Mouse (Mus musculus) inflammation-experienced regulatory T-cells, adult 6 months (primary cell): Measurements from ENCODE around the gene Crtc2. TPM values are rescaled to one million over a fixed set of nuclear protein-coding genes. Genes with fewer than 3 reads are reported as not detected.
"Not testable (repeated sequence)": the region's sequence is repeated elsewhere in the genome, so short reads cannot be mapped to it uniquely, and the experiment has no call there.

Experiments
- ATAC-seq: one replicate; pipeline ENCODE4 v1.8.0; 2017
- polyA plus RNA-seq, 3 experiments: library from polyadenylated mRNA; unstranded; fragments of 100-300 nt; shearing (Covaris generic); gene quantifications; one replicate each; pipeline ENCODE4 v1.2.1; 2017

Gene Crtc2
- polyA plus RNA-seq, 3 experiments from 2014 or later, result 35.6 to 48.0 (median 37.0) TPM

DNA sequence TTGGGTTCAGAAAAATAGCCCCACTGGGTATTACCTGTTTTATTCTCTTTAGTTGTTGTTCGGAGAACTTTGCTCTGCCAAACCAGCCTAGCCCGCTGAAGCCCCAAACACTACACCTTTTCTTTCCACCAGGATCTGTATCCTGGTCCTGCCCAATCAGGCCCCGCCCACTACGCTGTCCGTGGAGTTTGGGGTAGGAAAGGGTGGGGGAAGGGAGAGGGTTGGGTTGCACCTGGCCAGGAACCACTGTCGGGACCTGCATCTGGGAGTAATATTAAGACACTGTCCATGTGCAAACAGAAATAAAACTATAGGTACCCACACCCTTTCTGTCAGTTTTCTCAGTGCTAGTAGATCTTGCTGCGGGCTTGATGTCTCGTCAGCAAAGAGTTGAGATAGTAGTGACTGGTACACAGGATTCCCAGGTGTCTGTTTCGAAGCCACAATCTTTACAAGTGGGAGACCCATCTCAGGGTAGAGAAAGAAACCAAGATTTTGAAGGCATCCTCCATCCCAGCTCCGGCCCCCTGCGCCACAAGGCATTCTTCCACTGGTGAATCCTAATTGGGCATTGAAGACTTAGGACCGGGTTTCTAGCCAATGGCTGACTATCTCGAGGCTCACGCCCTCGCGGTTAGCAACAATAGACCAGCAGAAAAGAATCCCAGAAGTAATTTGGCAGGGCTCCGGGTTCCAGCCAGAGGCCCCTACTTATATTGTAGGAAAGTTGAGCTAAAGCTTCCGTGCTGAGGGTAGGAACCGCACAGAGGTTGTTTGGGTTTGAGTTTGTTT is 10.8 kb upstream of the Crtc2 start, which contains the start of gene Creb3l4:
Gene Creb3l4 (minus strand): TSS at position 529 of the 792 bp plus-strand sequence.
- ATAC-seq, result no peak

DNA sequence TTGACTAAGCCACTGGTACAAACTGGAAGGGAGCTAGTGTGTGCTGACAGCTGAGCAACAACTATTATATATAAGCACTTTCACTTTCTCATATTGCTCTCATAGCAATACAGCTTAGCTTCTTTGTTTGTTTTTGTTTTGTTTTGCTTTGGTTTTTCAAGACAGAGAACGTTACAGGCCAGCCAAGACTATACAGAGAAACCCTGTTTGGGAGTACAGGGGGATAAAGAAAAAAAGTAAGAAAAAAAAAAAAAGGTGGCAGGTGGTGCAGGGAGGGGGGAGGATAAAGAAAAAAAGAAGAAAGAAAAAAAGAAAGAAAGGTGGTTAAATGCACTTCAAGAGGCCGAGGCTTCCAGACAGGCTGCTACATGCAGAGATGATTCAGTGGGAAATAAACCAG is 8.6 kb upstream of the Crtc2 start:
- ATAC-seq, result peak; percentile 43

DNA sequence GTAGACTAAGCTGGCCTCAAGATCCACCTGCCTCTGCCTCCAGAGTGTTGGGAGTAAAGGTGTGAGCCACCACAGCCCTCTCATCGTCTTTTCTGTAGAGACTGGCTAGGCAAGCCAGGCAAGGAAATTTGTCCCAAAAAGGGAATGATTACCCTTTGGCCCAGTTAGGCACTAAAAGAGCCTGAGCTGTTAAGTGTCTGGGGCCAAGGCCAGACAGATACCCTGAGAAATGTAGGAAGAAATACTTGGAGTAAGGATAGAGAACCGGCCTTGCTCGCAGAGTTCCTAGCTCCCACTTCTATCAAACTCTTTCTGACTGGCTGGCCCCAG is 6.4 kb upstream of the Crtc2 start:
- peak; percentile 24 for ATAC-seq

DNA sequence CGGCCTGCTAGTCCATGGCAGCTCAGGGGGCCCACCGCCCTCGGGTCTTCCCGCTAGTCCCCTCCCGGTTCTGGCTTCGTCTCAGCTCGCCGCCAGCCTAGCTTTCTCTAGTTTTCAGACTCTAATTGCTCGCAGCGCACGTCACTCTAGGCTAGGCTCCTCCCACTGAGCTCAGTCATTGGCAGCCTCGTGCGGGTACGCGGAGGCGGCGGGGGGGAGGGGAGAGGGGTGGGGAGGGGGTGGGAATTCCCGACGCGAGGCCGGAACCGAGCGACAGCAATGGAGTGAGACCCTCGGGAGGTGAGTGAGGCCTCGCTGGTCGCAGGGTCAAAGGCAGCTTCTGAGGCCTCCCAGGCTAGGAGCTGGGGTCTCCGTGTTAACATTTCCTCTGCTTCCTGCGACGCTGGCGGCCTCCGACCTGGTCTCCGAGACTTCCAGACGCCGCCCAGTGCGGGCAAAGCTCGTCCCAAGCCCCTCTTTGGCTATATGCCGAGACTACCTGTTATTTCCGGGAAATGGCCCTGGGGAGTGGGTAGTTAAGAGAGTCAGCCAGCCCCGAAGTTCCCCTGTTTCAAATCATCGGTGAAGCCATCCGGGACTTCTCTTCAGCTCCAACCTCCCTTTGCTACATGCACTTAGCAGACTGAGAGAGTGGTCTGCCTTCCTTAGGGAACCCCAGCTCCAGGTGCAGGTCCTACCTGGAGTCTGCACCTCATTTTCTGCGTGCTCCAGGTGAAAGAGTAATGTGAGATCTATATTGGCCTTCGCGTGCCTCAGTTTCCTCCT is 5.8 kb upstream of the Crtc2 start, which contains the start of gene Slc39a1:
Gene Slc39a1 (plus strand): TSS at position 213 of the 786 bp plus-strand sequence.
- peak; percentile 97 for ATAC-seq

DNA sequence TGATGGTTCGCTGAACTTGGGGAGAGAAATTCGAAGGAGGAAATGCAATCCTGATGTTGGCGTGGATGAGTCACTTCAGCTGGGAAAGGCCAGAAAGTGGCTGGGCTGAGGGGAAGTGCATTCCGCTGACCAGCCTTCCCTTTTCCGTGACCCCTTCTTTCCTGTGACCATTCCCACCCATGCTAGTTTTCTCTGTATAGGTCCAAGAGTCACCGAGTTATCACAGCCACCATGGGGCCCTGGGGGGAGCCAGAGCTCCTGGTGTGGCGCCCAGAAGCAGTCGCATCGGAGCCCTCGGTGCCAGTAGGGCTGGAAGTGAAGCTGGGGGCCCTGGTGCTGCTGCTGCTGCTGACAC is 5.2 kb upstream of the Crtc2 start:
- no peak for ATAC-seq

DNA sequence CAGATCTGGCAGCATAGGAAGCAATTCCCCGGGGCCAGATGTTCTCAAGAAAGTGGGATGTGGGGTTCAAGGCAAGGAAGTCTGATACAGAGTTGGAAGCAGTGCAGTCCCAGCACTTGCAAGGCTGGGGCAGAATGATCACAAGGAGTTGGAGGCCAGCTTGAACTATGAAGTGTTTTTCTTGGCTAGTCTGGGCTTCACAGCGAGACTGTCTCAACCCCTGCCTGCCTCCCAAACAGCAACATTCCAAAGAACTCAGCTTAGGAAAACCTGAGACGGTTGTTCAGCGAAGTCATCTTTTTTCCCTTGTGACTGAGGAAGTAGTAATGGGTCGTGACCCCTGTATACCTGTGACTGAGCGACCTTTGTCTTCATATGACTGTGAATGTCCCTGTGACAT is 3.2 kb upstream of the Crtc2 start:
- no peak for ATAC-seq

DNA sequence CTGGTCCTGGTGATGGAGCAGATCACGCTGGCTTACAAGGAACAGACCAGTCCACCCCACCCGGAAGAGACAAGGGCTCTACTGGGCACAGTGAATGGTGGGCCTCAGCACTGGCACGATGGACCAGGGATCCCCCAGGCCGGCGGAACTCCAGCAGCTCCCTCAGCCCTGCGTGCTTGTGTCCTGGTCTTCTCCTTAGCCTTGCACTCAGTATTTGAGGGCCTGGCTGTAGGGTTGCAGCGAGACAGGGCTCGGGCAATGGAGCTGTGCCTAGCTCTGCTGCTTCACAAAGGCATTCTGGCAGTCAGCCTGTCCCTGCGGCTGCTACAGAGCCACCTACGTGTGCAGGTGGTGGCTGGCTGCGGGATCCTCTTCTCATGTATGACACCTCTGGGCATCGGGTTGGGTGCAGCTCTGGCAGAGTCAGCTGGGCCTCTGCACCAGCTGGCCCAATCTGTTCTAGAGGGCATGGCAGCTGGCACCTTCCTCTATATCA is 2.2 kb upstream of the Crtc2 start:
- ATAC-seq, result not testable (repeated sequence)

DNA sequence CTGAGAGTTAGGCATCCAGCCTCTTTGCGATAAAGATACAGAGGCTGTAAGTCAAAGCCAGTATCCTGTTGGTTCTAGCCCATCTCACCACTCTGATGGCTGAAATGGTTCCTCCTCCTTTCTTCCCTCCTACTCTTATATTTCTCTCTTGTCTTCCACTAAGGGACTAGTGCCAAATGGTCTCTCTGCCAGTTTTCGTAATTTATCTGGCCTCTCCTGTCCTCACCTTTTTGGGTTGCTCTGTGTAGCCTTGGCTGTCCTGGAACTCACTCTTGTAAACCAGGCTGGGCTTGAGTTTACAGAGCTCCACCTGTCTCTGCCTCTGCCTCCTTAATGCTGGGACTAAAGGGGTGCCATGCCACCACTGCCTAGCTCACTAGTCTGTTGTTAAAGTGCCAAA is 1.3 kb upstream of the Crtc2 start:
- ATAC-seq, result not testable (repeated sequence)

DNA sequence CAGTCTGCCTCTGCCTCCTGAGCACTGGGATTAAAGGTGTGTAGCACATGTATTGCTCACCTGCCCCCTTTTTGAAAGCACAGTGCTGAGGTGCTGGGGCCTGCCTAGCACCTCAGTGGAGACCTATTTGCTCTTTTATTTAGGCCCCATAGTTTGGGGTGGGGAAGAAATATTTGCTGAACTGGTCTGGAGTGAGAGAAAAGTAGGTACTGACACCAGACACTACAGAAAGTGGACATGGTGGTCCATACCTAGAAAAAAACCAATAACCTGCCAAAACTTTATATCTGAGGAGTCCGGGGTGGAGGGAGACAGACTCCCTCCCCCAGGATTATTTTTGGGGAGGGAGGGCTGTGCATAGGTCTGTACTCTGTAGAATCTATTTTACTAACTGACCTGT is 789 bp upstream of the Crtc2 start:
- ATAC-seq, result not testable (repeated sequence)

DNA sequence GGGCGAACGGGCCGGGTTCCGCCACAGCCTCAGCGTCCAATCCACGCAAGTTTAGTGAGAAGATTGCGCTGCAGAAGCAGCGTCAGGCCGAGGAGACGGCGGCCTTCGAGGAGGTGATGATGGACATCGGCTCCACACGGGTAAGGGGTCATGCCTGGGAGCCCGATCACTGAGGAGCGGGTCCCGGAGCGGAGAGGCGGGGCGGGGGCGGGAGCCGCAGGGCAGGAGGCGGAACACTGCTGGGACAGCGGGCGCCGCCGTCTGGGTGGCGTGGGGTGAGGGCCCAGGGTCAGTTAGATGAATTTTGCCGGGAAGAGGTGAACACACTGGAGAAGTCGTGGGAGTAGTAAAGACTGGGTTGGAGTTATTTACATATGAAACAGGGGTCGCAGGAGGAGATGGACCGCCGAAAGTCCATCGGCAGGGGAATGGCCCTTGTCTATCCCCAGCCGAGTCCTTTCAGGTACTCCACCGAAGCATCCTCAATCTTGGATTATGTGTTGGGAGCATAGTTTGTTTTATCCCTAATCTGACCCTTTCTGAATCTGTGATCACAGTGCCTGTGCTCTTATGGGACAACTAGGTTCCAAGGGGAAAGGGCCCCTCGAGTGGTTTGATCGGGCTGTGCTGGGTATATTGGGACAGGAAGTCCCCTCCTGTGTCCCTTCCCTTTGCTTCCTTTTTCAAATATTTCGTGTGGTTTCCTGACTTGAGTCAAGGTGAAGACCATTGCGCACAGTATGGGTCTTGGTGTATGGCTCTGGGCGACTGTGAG is 643 bp downstream of the Crtc2 start:
- peak; percentile 21 for ATAC-seq

DNA sequence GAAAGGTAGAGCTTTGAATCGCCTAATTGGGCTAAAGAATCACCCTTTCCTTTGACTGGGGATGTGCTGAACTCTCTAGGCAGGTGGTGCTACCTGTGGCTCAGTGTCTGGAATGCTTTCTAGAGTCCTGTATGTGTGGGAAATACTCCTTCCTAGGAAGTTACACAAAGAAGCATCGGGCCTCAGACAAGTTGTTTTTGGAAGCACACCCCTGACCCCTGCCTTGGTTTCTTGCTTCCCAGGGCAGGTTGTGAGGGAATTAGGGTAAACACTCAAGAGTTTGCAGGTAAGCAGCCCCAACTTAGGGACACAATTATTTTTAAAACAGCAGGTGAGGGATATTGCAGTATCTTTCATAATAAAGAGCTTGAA is 1.2 kb downstream of the Crtc2 start:
- no peak for ATAC-seq

DNA sequence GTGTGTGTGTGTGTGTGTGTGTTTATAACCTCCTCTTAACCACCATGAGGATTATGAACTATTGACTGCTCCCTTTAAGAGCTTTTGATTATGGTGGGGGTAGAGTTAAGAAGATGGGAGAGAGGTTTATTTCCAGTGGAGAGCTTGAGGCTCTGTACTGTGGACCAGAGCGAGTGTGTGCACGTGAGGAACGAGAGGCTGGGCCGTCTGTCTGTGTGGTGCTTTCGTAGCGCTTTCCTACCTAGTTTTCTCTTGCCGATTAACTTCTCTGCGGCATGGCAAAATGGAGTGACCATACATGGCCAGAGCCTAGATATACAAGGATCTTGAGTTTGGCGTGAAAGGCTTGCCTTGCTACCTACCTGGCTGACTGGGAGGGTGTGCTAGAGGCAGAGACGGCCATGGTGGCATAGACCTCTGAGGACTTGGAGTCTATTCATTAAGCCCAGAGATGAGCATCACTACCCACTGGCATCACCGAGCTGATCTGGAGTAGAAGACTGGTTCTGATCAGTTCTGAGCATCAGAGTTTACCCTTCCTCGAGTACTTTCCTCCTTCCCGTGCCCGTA is 1.9 kb downstream of the Crtc2 start:
- ATAC-seq, result no peak

DNA sequence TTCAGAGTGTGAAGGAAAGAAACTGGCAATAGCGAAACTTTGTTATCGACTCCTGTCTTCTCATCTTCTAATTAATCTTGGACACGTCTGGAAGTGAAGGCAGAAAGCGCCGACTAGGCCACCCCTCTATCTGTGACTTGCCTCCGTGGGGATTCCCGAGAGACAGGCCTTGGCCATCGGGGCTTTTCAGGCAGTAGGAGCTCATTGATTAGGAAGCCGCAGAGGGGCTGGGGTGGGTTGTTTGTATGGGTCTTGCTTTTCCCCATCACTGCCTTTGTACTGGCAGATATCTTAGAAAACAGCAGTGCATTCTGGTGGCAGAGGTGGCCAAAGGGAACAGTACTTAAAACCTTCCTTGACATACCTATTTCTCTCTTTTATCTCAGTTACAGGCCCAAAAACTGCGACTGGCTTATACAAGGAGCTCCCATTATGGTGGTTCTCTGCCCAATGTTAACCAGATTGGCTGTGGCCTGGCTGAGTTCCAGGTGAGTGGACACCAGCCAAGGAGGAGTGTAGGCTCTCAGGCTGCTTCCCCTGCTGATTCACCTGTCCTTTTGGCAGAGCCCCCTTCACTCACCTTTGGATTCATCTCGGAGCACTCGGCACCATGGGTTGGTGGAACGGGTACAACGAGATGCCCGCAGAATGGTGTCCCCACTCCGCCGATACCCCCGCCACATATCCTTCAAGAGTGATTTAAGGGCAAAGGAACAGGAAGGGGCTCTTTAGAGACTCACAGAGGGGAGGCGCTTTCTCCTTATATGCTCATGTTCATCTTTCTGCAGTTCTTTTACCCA is 3.0 kb downstream of the Crtc2 start:
- ATAC-seq, result no peak

DNA sequence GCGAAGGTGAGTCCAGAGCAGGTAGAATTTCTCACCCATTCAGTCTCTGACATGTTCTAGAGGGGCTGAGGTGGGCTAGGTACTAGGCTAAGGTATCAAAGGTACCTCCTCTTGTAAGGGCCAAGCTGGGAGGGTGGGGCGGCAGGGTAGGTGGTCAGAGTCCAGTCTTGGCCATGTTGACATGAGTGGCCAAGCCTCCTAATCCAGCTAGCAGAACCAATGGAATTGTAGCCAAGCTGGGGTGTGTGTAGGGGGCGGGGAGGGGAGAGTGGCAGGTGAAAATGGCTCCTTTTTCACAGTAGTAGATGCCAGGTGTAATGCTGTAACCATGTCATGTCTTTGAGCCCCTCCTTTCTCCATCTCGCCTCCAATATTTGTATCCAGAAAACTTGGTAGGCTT is 4.6 kb downstream of the Crtc2 start:
- ATAC-seq, result no peak

DNA sequence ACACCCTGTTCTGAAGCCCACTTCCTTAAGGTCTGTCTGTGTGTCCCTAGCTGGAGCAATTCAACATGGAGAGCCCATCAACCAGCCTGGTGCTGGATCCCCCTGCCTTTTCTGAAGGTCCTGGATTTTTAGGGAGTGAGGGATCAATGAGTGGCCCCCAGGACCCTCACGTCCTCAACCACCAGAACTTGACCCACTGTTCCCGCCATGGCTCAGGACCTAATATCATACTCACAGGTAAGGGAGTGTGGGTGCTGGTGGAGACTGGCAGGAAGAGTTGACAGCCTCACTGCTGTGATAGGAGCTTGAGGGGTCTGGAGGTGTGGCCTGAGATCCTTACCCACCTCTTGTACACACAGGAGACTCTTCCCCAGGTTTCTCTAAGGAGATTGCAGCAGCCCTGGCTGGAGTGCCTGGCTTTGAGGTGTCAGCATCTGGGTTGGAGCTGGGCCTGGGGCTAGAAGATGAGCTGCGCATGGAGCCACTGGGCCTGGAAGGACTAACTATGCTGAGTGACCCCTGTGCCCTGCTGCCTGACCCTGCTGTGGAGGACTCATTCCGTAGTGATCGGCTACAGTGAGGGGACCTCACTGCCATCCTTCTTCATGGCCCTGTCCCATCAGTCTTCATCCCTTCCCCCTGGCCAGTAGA is 9.3 kb downstream of the Crtc2 start:
- no peak for ATAC-seq

DNA sequence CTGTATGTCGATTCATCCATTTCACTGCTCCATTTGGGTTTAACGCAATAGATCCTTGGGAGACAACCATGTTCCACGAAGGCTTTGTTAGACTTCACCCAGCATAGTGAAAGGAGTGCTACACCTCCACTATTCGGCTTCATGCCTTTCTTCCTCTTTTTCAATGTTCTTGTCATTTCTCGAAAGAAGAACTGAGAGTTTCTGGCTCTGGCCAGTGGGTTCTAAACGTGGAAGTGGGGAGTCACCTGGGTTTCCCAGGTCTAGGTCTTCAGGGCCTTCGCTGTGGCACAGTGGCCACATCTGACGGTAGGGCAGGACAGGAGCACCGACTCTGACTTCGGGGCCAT is 10.7 kb downstream of the Crtc2 start:
- ATAC-seq, result no peak

DNA sequence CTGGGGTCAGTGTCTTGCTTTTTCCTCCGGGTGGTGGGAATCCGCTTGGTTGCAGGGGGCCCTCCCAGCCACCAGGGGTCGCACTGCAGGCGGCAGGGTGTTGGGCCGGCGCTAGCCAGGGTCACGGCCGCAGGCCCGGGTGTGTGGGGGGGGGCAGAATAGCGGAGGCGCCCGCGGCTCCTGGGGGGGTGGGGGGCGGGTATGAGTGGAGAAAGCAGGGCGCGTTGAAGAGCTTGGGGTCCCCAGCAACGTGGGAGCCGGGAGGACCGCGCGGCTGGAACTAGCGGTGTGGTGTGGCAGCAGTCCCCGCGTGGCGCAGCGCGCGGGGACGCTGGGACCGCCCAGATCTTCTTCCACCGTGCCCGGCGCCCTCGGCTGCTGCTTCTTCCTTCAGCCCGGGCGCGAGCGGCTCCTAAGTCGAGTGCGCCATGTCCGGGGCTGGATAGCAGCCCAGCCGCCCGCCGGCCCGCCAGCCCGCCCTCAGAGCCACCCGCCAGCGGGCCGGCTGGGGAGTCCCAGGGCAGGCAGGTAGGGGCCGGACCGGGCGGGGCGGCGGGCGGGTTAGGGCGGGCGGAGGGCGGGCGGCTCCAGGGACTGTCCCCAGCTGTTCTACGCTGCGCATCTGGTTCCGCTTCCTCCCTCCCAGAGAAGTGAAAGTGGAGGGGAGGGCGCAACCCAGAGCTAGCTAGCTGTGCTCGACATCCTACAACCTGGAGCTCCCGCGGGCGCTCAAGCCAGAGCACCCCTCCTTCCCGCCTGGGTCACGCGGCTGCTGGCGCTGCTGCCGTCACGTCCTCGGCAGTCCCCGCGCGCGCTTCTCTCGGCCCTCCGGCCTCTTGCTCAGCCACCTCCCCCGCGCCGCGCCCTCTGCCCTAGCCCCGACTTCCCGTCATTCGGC is 11.3 kb downstream of the Crtc2 start, which contains the start of gene Dennd4b:
Gene Dennd4b (plus strand): TSS at position 152 of the 898 bp plus-strand sequence.
- peak; percentile 90 for ATAC-seq

DNA sequence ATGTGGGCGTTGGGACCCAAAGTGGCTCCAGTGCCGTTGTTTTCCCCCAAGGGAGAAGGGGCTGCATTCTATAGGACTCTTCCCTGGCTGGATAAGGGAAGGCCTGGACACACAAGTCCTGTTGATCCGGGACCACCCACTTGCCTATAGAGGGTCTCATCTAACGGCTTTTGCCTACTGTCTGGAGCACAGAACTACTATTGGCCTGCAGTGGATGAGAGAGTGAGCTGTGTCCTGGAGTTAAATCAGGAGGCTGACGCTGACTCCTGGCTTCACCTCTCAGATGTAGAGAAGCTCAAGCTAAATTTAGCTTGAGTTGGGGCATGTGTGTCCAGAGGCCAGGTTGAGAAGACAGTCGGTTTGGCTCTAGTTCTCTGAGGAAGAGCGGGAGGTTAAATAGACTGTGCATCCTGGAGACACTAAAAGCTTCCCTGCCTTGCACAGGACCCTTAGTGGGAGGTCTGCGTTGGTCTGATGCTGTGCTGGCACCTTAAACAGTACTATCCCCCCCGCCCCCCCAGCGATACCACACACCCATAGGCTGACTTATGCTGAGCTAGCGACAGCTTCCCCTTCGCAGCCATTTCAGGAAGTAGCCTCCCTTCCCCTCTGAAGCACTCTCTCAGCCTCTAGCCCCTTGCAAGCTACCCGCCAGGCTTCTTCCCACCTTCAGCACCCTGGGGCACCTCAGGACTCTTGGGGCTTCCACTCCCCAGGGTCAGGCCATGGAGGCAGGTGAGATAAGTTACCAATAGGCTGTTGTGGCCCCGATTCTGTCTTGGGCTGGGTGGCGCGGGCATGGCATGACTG is 12.2 kb downstream of the Crtc2 start:
- ATAC-seq, result peak; percentile 43
